Mouse (Mus musculus) megakaryocyte, embryonic 14.5 days (primary cell): ENCODE data around the gene Phka1. TPM values are rescaled to one million over a fixed set of nuclear protein-coding genes. Genes with fewer than 3 reads are reported as not detected.
"Not testable (repeated sequence)": the region's sequence is repeated elsewhere in the genome, so short reads cannot be mapped to it uniquely, and the experiment has no call there.

Experiments
- H3K27me3 ChIP-seq: replicated peaks from 2 replicates; pipeline ENCODE3; 2012; ENCODE audit warnings: inconsistent platforms
- H3K36me3 ChIP-seq: replicated peaks from 2 replicates; pipeline ENCODE3; 2012; ENCODE audit warnings: low read length, inconsistent platforms, mixed read lengths
- H3K4me1 ChIP-seq: 2 replicates; pipeline ENCODE4 v1.6.1; 2012; ENCODE audit warnings: inconsistent platforms
- H3K4me3 ChIP-seq: replicated peaks from 2 replicates; pipeline ENCODE3; 2012; ENCODE audit warnings: moderate library complexity, mild to moderate bottlenecking, inconsistent platforms
- H3K9me3 ChIP-seq: 2 replicates; pipeline ENCODE4 v1.6.1; 2012; ENCODE audit warnings: inconsistent platforms
- FLI1 ChIP-seq: IDR thresholded peaks from 2 replicates; pipeline ENCODE4 v1.6.1; 2012; ENCODE audit warnings: low read length, inconsistent platforms, mixed read lengths
- GATA1 ChIP-seq: IDR thresholded peaks from 3 replicates; pipeline ENCODE4 v1.6.1; 2012; ENCODE audit warnings: mixed read lengths, low read length, inconsistent platforms, borderline replicate concordance
- polyA plus RNA-seq: library from polyadenylated mRNA; stranded (reverse); fragments of >175 nt; gene quantifications from 2 replicates; pipeline ENCODE4 v1.2.3, GENCODE M21; 2012; ENCODE audit warnings: low replicate concordance; ENCODE audit not compliant: insufficient read depth

Phka1 gene
- polyA plus RNA-seq = 0.34 and 0.99 TPM in 2 replicates

DNA sequence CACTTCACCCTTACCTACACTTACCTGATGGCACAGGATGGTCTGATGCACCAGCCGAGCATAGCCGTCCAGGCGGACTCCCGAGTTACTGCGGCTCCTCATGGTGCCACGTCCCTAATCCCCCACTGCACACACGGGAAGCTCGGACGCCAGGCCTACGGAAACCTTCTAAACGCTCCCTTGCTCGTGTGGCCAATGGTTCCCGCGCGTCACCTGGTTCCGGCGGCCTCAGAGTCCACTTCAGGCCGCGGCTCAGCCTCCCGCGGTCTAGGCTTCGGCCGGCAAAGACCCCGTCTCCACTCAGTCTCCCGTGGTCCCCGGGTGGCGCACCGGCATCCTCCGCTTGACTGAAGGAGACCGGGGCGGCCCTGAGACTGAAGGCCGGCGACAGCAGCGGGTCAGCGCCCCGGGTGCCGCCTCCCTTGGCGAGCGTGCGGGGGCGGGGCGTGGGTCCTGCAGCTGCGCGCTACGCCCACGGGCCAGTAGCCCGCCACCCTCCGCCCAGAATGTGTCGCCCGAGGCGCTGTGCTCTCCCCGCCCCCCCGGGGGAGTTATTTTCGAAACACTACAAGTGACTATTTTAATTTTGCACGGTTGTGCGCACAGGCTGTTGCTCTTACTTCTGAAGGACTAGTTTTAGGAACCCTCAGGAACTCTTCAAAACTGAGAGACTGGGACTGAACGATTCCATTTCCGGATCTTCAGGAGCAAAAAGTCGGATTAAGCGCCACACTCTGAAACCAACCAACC lies at the start of gene Phka1:
Phka1 (minus strand) TSS at position 424 of the 750 bp plus-strand sequence.
- peaks cover 10% of the 10 kb centered on the region for H3K4me1 ChIP-seq
- TF ChIP-seq GATA1 (no peak), FLI1 (no peak)
- no peaks in the 10 kb centered on the region for H3K36me3 ChIP-seq
- peak within 1 kb of the TSS; percentile 91 for H3K4me3 ChIP-seq
- H3K9me3 ChIP-seq = no peaks in the 10 kb centered on the region
- peaks cover 24% of the 10 kb centered on the region for H3K27me3 ChIP-seq

DNA sequence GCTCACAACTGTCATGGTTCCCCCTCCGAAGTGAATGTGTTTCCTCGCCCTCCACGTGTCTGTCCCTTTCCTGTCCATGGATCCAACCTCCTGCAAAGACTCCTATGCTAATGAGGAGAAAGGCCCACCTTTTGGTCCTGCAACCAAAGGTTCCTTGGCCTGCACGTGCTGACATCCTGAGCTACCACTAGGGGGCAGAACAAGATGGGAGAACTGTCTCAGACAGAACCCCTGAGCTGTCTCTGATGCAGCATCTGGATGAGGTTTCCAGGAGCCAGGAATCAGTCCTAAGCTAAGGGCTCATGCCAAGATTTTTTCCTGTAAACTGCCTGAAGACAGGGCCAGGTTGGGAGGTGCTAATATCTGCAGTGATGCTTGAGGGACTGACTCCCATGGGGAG lies 45.2 kb upstream of the Phka1 start:
- not testable (repeated sequence) for H3K27me3 ChIP-seq, H3K9me3 ChIP-seq, H3K36me3 ChIP-seq, H3K4me1 ChIP-seq, H3K4me3 ChIP-seq

DNA sequence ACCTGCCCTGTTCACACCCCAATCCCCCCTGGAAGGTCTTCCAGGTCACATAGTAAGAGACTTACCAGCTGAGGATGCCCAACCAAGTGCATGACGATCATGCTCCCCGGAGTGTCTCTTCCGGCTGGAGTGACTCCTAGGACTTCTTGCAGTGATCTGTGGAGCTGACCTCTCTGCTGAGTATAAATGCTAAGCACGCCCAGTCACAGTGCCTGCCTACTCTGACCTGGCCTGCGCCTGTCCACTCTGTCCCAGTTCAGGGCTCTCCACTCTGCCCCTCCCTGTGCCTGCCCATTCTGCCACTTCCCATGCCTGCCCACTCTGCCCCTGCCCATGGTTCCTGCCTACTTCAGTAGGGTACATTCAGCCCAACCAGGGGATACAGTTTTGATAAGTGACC lies 42.8 kb upstream of the Phka1 start, which contains the start of gene Gm3880:
Gm3880 (minus strand) TSS at position 101 of the 400 bp plus-strand sequence.
- H3K36me3 ChIP-seq, H3K27me3 ChIP-seq, H3K4me3 ChIP-seq, H3K9me3 ChIP-seq, H3K4me1 ChIP-seq: not testable (repeated sequence)

DNA sequence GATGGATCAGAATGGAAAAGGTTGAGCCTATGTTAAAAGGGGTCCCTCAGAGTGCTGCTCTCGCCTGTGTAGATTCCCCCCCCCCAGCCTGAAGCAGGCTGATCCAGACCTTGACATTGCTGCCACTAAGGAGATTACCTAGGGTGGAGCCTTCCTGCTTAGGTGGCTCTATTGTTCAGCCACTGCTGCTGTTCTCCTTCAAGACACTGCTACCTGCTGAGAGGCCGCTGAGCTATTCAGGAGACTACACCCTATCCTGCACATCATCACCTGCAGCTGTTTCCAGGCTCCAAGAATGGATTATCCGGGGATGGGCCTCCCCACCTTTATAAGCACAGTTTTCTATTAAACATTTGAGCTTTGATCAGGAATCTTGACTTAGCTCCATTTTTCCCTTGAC lies 40.7 kb upstream of the Phka1 start:
- not testable (repeated sequence) for H3K27me3 ChIP-seq, H3K9me3 ChIP-seq, H3K4me1 ChIP-seq, H3K4me3 ChIP-seq, H3K36me3 ChIP-seq

DNA sequence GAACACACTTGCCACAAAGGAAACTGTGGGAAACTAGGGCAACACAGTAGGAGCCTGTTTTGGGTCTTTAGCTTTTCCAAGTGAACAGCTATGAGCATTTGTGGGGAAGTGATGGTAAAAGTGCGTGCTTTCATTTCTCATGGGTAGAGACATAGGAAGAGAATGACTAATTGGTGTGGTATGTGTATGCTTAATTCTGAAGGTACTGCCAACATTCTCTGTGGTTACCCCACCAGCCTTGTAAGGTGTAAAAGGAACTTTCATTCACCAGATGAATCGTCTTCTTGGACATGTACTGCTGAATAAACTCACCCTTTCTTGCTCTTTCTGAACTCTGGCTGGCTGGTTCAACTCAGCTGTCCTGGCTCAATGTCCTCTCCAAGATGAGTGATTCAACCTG lies 22.6 kb upstream of the Phka1 start:
- TF ChIP-seq GATA1 (no peak), FLI1 (no peak)
- Histone ChIP-seq H3K27me3 (peaks cover 6% of the 10 kb centered on the region), H3K9me3 (no peaks in the 10 kb centered on the region), H3K36me3 (no peaks in the 10 kb centered on the region), H3K4me3 (no peak overlapping the region), H3K4me1 (no peaks in the 10 kb centered on the region)

DNA sequence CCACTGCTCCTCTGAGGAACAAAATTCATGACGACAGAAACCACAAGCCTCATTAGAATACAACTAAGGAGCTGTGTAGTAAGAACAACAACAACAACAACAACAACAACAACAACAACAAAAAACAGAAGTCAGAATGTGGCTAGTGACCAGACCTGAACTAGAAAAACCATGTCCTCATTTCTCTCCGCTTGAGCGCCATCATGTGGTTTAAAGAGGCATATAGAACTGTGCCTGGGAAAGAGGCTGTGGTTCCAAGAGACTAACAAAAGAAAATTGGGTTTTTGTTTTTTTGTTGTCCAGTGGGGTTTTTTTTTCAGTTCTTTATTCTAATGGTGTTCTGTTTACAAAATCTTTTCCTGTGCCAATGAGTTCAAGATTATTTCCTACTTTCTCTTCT lies 16.7 kb upstream of the Phka1 start:
- H3K36me3 ChIP-seq = no peaks in the 10 kb centered on the region
- no peak for TF ChIP-seq GATA1
- TF ChIP-seq FLI1 = no peak
- peaks cover 7% of the 10 kb centered on the region for H3K27me3 ChIP-seq
- no peaks in the 10 kb centered on the region for H3K9me3 ChIP-seq
- no peaks in the 10 kb centered on the region for H3K4me1 ChIP-seq
- no peak overlapping the region for H3K4me3 ChIP-seq

DNA sequence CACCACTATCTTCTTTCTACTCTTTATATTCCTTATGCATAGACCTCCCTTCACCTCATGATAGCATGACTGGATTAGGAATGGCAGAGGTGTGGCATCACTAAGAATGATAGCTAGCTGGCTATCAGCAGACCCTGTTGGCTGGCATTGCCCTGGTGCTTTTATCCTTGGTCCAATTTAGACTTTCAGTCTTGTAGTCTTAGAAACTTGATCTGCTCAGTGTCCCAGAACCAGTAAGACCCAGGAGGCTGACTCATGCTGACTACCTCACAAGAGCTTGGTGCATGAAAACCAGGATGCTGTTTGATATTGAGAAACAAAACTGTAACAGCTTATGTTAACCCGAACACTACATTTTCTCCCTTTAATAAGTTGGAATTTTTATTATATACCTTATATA lies 1.6 kb upstream of the Phka1 start:
- Histone ChIP-seq H3K36me3 (no peaks in the 10 kb centered on the region), H3K4me1 (peaks cover 10% of the 10 kb centered on the region), H3K9me3 (no peaks in the 10 kb centered on the region), H3K4me3 (no peak overlapping the region), H3K27me3 (peaks cover 24% of the 10 kb centered on the region)
- TF ChIP-seq GATA1 (no peak), FLI1 (no peak)

DNA sequence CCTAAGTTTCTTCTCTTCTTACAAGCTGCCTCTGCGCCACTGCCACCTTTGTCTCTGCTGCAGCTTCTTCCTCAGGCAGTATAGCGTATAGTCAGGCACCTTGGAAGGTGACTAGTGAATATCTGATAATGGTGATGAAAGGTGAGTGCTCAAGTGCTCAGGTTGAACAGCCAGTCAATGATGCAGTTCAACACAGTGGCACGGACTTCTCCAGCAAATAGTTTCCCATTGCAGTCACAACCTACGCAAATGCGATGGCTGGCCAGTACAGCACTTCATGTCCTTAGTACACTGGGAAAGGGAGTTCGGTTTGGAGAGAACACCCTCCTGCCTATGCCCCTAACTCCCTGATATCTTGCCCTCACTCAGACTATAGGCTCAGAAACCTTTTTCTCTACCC lies 1.1 kb upstream of the Phka1 start:
- no peaks in the 10 kb centered on the region for H3K9me3 ChIP-seq
- H3K4me1 ChIP-seq = peaks cover 10% of the 10 kb centered on the region
- H3K4me3 ChIP-seq = peak overlapping the region; percentile 91
- peaks cover 24% of the 10 kb centered on the region for H3K27me3 ChIP-seq
- H3K36me3 ChIP-seq = no peaks in the 10 kb centered on the region
- TF ChIP-seq GATA1 = no peak
- no peak for TF ChIP-seq FLI1

DNA sequence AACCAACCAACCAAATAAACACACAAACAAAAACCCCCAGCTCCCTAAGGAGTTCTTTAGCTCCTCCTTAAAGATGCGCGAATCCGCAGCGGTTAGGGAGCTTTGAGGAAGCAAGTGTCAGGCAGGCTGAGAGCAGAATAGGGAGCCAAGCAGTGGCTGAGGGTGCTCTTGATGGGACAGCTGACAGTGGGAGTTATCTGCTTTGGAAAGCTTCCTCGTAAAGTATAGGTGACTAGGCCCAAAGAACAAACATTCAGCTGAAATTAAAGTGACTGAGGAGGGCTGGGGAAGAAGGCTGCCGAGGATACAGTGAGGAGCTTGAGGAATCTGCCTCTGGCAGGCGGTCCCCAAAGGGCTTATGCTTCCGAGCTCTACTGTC lies 516 bp upstream of the Phka1 start:
- peak overlapping the region; percentile 91 for H3K4me3 ChIP-seq
- no peaks in the 10 kb centered on the region for H3K9me3 ChIP-seq
- TF ChIP-seq FLI1 = no peak
- no peak for TF ChIP-seq GATA1
- no peaks in the 10 kb centered on the region for H3K36me3 ChIP-seq
- H3K4me1 ChIP-seq = peaks cover 10% of the 10 kb centered on the region
- peaks cover 24% of the 10 kb centered on the region for H3K27me3 ChIP-seq

DNA sequence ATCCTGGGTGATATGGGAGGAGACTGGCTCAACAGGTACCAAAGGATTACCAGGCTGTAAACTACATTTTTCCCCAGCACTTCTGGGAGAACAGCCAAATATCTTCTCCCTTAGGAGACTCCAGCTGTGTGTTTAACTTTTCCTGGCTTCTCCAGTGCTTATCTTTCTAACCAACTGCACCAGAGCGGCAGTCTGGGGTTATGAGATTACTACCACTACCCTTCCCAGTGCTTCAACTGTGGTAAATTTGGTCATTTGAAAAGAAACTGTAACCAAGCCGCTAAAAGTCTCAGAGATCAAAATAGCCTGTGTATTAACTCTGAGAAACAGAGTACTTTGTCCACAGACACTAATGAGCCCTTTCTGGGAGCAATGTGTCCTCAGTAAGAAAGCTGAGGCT lies 42.8 kb downstream of the Phka1 start:
- H3K4me3 ChIP-seq = no peak overlapping the region
- peaks cover 4% of the 10 kb centered on the region; the same call in 1 of the 2 replicates for H3K9me3 ChIP-seq
- peaks cover 4% of the 10 kb centered on the region for H3K36me3 ChIP-seq
- no peaks in the 10 kb centered on the region for H3K4me1 ChIP-seq
- no peak for TF ChIP-seq FLI1
- TF ChIP-seq GATA1 = no peak
- peaks cover 2% of the 10 kb centered on the region for H3K27me3 ChIP-seq

DNA sequence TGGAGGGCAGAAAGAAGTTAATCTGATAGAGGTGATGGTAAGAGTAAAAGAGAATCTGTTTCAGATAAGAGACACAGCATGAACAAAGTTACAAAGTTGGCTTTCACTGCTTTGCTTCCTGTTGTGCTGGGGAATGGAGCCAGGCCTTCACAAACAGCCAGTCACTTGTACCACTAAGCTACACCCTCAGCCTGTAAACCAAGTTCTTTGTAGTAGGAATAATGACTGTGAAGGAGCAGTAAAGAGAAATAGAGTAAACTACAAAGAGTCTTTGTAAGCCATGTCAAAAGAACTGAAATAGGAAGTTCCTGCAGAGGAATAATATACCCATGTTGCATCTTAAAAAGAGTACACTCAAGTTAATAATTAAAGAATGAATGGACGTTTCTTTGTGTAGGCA lies 55.5 kb downstream of the Phka1 start:
- TF ChIP-seq GATA1 = no peak
- TF ChIP-seq FLI1 = no peak
- Histone ChIP-seq H3K9me3 (no peaks in the 10 kb centered on the region), H3K4me3 (no peak overlapping the region), H3K27me3 (peaks cover 9% of the 10 kb centered on the region), H3K4me1 (peaks cover 4% of the 10 kb centered on the region), H3K36me3 (no peaks in the 10 kb centered on the region)
